Mouse (Mus musculus) embryonic facial prominence, embryonic 10.5 days (tissue): ENCODE measurements around the gene Col20a1. TPM values are rescaled to one million over a fixed set of nuclear protein-coding genes. Genes with fewer than 3 reads are reported as not detected.
A peak's percentile ranks its signal among the peaks of the same experiment; 100 is the strongest.

ENCODE experiments used
- DNase-seq: peaks from one replicate; pipeline ENCODE4 v3.0.0-alpha.2; 2017; ENCODE audit warnings: low spot score
- H3K27ac ChIP-seq: fragments of 300-500 bp; sonication (generic); replicated peaks from 2 replicates; pipeline ENCODE4 v1.5.1; 2016; ENCODE audit warnings: mild to moderate bottlenecking
- H3K27me3 ChIP-seq: fragments of 300-500 bp; sonication (generic); replicated peaks from 2 replicates; pipeline ENCODE4 v1.6.1; 2016; ENCODE audit warnings: low read depth, mild to moderate bottlenecking; ENCODE audit not compliant: poor library complexity, severe bottlenecking
- H3K36me3 ChIP-seq: fragments of 300-500 bp; sonication (generic); replicated peaks from 2 replicates; pipeline ENCODE4 v1.6.1; 2016; ENCODE audit warnings: mild to moderate bottlenecking, moderate library complexity
- H3K4me1 ChIP-seq: fragments of 300-500 bp; sonication (generic); 2 replicates; pipeline ENCODE4 v1.6.1; 2016
- H3K4me3 ChIP-seq: fragments of 300-500 bp; sonication (generic); 2 replicates; pipeline ENCODE4 v1.5.1; 2016; ENCODE audit warnings: mild to moderate bottlenecking, moderate library complexity
- H3K9me3 ChIP-seq: fragments of 300-500 bp; sonication (generic); 2 replicates; pipeline ENCODE4 v1.6.1; 2016; ENCODE audit warnings: mild to moderate bottlenecking
- WGBS: fragments of 180-500 bp; shearing (Covaris S2); methylation state at CpG from one replicate; pipeline ENCODE4 v1.1.7; 2016; 5-methylcytosine and 5-hydroxymethylcytosine counted together
- polyA plus RNA-seq: library from polyadenylated mRNA; unstranded; fragments of >200 nt; fragmentation: Nextera tagmentation; extraction: Ambion mirVana; gene quantifications from 2 replicates; pipeline ENCODE4 v1.2.1, GENCODE M21; 2016

Col20a1 gene
- polyA plus RNA-seq = 0.26 and 0.62 TPM in 2 replicates

DNA sequence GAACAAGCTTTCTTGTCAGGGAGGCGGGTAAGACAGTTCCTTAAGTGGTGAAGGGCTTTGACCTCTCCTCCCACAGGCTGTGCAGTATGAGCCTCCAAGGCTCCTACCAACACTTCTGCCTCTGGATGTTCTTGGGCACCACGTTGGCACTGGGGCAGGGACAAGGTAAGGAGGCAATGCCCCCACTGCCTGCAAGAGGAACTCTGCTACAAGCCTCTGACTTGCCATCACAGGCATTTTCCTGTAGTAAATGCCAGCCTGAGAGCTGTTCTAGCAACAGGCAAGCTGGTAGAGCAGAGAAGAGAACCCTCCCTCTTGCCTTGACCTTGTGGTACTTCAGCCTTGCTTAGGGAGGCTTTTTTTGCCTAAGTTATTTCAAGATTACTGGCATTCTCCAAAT lies at the start of gene Col20a1:
TSS of gene Col20a1 (plus strand) at position 87 of the 400 bp plus-strand sequence.
- WGBS = 51% methylated on average over 2 of the region's 2 CpGs
- H3K9me3 ChIP-seq = no peaks in the 10 kb centered on the region
- peaks cover 18% of the 10 kb centered on the region for H3K4me1 ChIP-seq
- peaks cover 34% of the 10 kb centered on the region for H3K36me3 ChIP-seq
- no peak for DNase-seq
- H3K4me3 ChIP-seq = no peak within 1 kb of the TSS
- peak within 1 kb of the TSS; percentile 65 for H3K27ac ChIP-seq
- no peaks in the 10 kb centered on the region for H3K27me3 ChIP-seq

DNA sequence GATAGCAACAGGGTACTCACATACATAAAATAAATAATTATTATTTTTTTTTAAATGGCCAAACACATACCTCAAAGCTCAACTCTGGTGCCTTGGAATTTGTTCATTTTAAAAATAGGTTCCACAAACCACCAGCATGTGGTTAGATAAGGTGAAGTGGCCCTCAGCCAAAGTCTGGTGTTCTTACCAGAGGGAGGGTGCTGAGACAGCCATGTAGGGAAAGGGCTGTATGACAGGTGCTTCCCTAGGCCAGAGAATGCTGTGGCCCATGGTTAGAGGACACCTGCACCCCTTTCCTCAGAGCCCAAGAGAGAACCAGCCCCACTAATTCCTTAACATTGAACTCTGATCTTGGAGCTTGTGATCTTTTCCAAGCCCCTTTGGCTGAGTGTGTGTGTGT lies 46.1 kb upstream of the Col20a1 start:
- no peak overlapping the region for H3K27ac ChIP-seq
- no peaks in the 10 kb centered on the region for H3K9me3 ChIP-seq
- H3K4me3 ChIP-seq = no peak overlapping the region
- H3K36me3 ChIP-seq = peaks cover 11% of the 10 kb centered on the region
- H3K4me1 ChIP-seq = no peaks in the 10 kb centered on the region
- no peak for DNase-seq
- no peaks in the 10 kb centered on the region for H3K27me3 ChIP-seq

DNA sequence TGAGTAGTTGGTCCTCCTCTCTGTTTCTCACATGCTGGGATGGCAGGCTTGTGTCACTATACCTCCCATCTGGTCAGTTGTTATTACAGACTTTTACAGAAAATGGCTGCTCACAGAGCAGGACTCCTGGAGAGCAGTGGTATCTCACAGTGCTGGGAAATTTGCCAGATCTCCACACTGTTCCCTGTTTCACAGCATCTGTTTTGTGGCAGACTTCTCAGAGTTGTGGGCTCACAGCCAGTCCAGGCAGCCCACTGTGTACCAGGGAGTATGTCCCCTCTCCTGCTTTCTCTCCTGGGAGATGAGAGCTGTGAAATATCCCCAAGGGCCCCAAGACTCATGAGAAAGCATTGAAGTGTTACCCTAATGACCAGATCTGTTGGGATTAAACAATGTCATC lies 44.5 kb upstream of the Col20a1 start:
- Histone ChIP-seq H3K36me3 (peaks cover 11% of the 10 kb centered on the region), H3K27me3 (no peaks in the 10 kb centered on the region), H3K4me1 (no peaks in the 10 kb centered on the region), H3K4me3 (no peak overlapping the region), H3K27ac (no peak overlapping the region), H3K9me3 (no peaks in the 10 kb centered on the region)
- no peak for DNase-seq

DNA sequence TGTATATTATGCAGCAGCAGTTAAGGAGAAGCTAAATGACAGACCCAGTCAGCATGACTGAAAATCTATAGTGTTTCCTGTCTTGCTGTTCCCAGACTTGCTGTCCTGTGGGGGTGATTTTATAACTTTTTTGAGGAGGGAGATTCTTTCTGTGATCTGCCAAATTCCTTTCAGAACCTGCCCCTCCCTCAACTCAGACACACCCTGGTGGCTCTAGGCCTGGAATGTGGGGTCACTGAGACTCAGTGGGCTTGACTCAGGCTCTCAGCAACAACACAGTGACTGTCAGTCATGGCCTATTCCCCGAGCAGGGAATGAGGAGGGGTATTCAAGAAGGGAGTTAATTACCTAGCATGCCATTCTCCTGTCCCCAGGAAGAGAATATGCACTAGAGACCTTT lies 36.4 kb upstream of the Col20a1 start:
- H3K4me1 ChIP-seq = peaks cover 42% of the 10 kb centered on the region
- no peaks in the 10 kb centered on the region for H3K9me3 ChIP-seq
- no peak for DNase-seq
- no peak overlapping the region for H3K27ac ChIP-seq
- peaks cover 34% of the 10 kb centered on the region for H3K27me3 ChIP-seq
- 24% methylated on average over 1 of the region's 1 CpGs for WGBS
- H3K4me3 ChIP-seq = no peak overlapping the region
- H3K36me3 ChIP-seq = no peaks in the 10 kb centered on the region

DNA sequence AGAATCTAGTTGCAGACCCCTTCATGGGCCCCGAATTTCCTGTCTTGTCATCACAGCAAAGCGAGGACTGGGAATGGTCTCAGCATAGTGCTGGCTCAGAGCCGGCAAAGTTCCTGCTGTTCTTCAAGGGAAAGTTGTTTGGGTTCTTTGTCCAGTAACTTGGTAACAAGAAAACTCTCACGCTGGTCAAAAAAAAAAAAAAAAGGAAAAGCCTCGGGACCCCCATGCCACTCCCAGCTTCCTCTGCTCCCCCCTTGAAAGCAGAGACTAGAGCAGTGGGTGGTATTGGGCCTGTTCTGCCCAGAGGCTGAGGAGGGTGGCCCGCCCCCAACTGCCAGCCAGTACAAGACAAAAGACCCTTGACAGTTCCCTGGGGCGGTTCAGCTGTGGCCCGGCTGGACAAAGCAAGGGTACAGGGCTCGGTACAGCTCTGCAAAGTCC lies 33.6 kb upstream of the Col20a1 start:
- Histone ChIP-seq H3K4me3 (peak overlapping the region; percentile 66), H3K36me3 (no peaks in the 10 kb centered on the region), H3K27ac (peak overlapping the region; percentile 80), H3K4me1 (peaks cover 46% of the 10 kb centered on the region), H3K9me3 (no peaks in the 10 kb centered on the region), H3K27me3 (peaks cover 55% of the 10 kb centered on the region)
- WGBS = 5% methylated on average over 9 of the region's 9 CpGs
- DNase-seq = peak; percentile 61

DNA sequence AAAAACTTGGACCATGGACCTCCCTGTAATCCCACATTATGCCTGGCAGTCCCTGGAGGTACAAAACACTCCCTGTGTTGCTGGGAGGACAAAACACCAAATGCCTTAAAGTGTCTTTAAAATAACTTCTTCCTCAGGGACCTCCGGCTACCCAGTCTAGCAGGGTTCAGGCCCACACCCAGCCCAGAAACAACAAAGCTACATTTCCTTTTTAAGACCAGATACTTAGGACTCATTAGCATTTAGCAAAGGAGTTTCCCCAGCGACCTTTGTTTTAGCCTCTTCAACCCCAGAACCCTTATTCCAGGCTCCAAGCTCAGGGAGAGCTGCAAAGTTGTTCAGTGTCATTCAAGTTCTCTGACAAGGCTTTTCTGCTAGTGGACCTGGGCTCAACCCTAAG lies 32.7 kb upstream of the Col20a1 start:
- WGBS = 15% methylated on average over 2 of the region's 2 CpGs
- no peaks in the 10 kb centered on the region for H3K36me3 ChIP-seq
- H3K9me3 ChIP-seq = no peaks in the 10 kb centered on the region
- H3K4me1 ChIP-seq = peaks cover 46% of the 10 kb centered on the region
- no peak for DNase-seq
- peak overlapping the region; percentile 66 for H3K4me3 ChIP-seq
- H3K27me3 ChIP-seq = peaks cover 55% of the 10 kb centered on the region
- H3K27ac ChIP-seq = peak overlapping the region; percentile 80

DNA sequence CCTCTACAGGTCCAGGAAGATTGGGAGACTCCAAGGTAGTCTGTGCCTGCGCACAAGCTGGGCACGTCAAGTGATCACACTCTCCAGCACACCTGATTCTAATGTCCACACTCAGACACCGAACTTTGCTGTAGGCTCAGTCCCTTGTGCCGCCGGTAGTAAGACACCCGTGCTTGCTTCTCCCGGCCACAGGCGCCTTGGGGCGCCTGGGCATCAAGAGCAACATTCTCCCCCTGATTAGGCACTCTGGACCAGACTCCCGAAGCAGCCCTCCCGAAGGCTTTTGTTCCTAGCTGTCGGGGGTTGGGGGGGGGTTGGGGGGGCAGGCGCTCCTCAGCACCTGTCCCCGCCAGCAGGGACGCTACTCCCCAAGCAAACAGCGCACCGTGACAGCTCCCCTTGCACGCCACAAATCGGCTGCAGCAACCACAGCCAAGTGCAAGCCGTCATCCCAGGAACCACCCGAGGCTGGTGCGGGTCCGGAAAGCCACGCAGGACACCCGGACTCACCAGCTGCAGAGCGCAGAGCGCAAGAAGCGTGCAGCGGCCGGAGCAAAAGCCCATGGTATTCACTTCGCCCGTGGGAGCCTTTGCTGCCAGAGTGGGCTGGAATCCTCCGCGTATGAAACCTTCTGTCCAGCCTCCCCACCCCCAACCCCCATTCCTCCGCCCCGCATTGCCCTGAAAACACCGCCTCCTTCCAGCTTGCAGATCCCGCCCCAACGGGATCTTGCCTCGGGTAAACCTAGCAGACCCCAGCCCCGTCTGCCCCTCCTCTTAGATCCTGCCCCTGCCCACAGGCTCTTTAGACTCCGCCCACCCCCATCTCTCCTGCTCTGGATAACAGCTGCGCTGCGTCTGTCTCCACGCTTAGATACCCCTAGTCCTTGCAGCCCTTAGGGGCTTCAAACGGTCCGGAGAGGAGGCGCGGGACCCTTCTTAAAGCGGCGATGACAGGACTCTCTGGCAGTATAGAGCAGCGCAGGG lies 32.0 kb upstream of the Col20a1 start, which contains the start of gene Nkain4:
TSS of gene Nkain4 (minus strand) at position 639 of the 987 bp plus-strand sequence.
- DNase-seq = peak; percentile 89
- Histone ChIP-seq H3K27me3 (peaks cover 55% of the 10 kb centered on the region), H3K4me1 (peaks cover 46% of the 10 kb centered on the region), H3K27ac (peak within 1 kb of the TSS; percentile 80), H3K36me3 (no peaks in the 10 kb centered on the region), H3K4me3 (peak within 1 kb of the TSS; percentile 66), H3K9me3 (no peaks in the 10 kb centered on the region)
- WGBS = under 1% methylated on average over 52 of the region's 52 CpGs

DNA sequence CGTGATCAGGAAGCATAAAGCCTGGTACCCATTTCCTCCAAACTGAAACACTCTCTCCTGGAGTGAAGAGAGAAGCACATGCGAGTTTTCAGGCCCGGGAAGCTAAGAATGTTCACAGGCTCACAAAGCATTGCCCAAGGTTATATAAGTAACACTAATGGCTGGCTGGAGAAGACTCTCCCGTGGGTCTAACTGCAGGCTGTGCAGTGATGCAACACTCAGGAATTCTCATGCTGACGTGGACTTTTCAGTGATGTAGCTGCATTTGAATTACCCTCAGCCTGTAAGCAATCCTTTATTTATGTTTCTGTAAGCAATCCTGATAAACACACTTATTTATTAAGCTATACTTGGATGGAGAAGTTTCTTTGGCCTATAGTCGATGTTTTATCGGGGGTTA lies 26.7 kb upstream of the Col20a1 start:
- WGBS = 80% methylated on average over 7 of the region's 7 CpGs
- H3K4me1 ChIP-seq = peaks cover 13% of the 10 kb centered on the region
- no peaks in the 10 kb centered on the region for H3K9me3 ChIP-seq
- H3K4me3 ChIP-seq = no peak overlapping the region
- DNase-seq = no peak
- H3K36me3 ChIP-seq = no peaks in the 10 kb centered on the region
- H3K27me3 ChIP-seq = peaks cover 24% of the 10 kb centered on the region
- H3K27ac ChIP-seq = no peak overlapping the region

DNA sequence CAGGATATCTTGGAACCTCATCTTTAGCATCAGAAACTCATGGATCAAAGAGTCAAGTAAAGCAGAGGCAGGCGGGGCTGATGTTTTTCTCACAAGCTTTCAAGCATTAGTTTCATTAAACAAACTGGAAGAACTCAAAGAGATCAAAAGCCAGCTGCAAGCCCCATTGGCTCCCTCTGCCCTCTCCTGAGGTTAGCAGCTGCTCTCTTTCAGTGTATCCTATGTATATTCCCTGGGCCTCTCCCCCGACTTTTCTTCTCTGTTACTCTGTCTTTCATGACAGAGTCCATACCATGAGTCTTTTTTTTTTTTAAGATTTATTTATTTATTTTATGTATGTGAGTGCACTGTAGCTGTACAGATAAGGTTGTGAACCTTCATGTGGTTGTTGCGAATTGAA lies 26.1 kb upstream of the Col20a1 start:
- 78% methylated on average over 3 of the region's 3 CpGs for WGBS
- peaks cover 18% of the 10 kb centered on the region for H3K27me3 ChIP-seq
- no peak overlapping the region for H3K4me3 ChIP-seq
- H3K9me3 ChIP-seq = no peaks in the 10 kb centered on the region
- H3K27ac ChIP-seq = no peak overlapping the region
- no peak for DNase-seq
- peaks cover 7% of the 10 kb centered on the region for H3K4me1 ChIP-seq
- H3K36me3 ChIP-seq = no peaks in the 10 kb centered on the region

DNA sequence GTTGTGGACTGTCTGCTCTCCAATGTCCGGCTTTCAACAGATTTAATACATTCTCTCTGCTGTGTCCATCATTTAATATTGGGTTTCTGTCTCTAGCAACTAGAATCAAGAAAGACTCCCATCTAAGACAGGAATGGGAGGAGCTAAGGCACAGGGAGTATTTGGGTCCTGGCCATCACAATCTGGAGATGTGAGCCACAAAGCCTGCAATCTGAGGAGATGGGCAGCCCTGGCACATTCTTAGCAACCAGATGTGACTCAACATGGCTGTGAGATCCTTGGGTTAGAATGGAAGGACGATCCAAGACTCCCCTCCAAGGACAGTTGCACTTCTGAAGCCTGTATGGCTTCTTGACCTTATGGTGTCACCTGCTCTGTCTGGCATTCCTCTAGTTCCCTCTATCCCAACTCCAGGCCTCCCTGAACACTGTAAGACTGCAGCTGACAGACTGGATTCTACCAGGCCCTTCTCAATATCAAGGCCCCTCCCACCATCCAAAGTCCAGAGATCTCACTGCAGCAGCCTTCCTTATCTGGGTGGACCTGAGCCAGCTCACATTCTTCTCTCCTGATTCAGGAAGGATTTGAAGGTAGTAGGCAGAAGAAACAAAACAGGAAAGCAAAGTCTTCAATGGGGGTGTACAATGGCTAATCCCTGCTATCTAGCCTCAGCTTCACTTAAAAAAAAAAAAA lies 23.6 kb upstream of the Col20a1 start:
- Histone ChIP-seq H3K27me3 (no peaks in the 10 kb centered on the region), H3K4me1 (peaks cover 17% of the 10 kb centered on the region), H3K36me3 (no peaks in the 10 kb centered on the region), H3K4me3 (no peak overlapping the region), H3K27ac (no peak overlapping the region), H3K9me3 (no peaks in the 10 kb centered on the region)
- DNase-seq = no peak
- 82% methylated on average over 2 of the region's 2 CpGs for WGBS

DNA sequence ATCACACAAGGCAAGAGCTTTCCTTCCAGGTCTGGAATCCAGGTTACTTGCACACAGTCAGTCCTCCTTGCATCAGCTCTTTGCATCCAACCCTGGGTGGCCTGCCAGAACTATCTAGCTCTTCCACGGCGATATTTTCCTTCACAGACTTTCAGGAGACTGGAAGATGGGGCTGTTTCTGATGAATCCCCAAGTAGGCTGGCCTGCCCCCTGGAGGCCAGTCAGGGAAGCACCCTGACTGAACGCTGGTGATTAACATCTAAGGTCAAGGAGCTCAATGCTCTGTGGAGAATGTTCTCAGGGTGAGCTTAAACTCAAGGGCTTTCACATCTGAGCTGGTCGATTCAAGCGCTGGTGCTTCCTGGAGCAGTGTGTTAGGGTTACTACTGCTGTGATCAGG lies 22.4 kb upstream of the Col20a1 start:
- H3K36me3 ChIP-seq = peaks cover 4% of the 10 kb centered on the region
- H3K27ac ChIP-seq = no peak overlapping the region
- H3K4me1 ChIP-seq = peaks cover 26% of the 10 kb centered on the region
- no peaks in the 10 kb centered on the region for H3K27me3 ChIP-seq
- no peaks in the 10 kb centered on the region for H3K9me3 ChIP-seq
- DNase-seq = peak; percentile 83
- WGBS = 12% methylated on average over 5 of the region's 5 CpGs
- no peak overlapping the region for H3K4me3 ChIP-seq

DNA sequence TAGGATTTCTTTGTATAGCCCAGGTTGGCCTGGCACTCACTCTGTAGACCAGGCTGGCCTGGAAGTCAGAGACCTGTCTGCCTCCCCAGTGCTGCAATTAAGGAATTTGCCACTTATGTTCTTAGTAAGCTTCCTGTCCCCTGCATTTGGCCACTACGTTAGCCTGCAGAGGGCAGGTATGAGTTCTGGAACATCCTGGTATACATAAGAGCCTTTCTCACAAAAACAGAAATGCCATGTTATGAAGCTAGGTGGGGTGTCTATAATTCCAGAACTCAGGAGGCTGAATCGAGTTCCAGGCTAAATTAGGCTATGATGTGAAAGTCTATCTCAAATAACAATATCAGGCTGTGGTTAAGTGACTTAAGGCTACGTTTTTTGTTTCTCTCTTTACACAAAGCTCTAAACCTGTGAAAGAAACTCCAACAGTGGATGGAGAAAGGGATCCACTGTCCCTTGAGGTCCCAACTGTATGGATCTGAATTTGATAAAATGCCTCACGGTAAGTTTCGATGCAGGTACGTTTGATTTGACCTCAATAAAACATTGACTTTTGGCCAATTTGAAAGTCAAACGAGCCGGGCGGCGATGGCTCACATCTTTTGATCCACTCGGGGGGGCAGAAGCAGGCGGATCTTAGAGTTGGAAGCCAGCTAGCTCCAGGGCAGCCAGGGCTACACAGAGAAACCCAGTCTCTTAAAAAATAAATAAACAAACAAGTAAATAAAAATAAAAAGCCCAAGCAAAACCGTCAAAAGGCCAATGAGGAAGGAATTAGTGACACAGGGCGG lies 20.0 kb upstream of the Col20a1 start:
- H3K9me3 ChIP-seq = no peaks in the 10 kb centered on the region
- H3K27me3 ChIP-seq = no peaks in the 10 kb centered on the region
- 16% methylated on average over 14 of the region's 14 CpGs for WGBS
- no peak for DNase-seq
- H3K36me3 ChIP-seq = peaks cover 24% of the 10 kb centered on the region
- peaks cover 29% of the 10 kb centered on the region for H3K4me1 ChIP-seq
- H3K27ac ChIP-seq = peak overlapping the region; percentile 88
- H3K4me3 ChIP-seq = peak overlapping the region; percentile 96
